Mouse (Mus musculus) adrenal gland, adult 8-10 months (tissue): ENCODE results near the gene Olfr706. TPM values are rescaled to one million over a fixed set of nuclear protein-coding genes. Genes with fewer than 3 reads are reported as not detected.
"Not testable (repeated sequence)": the region's sequence is repeated elsewhere in the genome, so short reads cannot be mapped to it uniquely, and the experiment has no call there.

ENCODE experiments used
- DNase-seq: peaks from one replicate; pipeline ENCODE4 v3.0.0; 2022
- total RNA-seq, 4 experiments: library from RNA; stranded (reverse); gene quantifications; 2 replicates each; pipeline ENCODE4 v1.2.4; 2022

The Olfr706 gene
- total RNA-seq, result not detected

GRCm38 (mm10) chr7:106888062-106888461, at the start of gene Olfr706:
Gene Olfr706, minus strand, starts transcription at chr7:106888162.
- DNase-seq, result no peak

- DNase-seq, result no peak
These were observed 44.2 kb upstream of the Olfr706 start, which contains the start of gene Olfr709-ps1 for GRCm38 (mm10) chr7:106932119-106932518. Gene Olfr709-ps1, minus strand, starts transcription at chr7:106932219.

GRCm38 (mm10) chr7:106920961-106921360, 33.0 kb upstream of the Olfr706 start:
- DNase-seq, result not testable (repeated sequence)

GRCm38 (mm10) chr7:106907676-106908075, 19.7 kb upstream of the Olfr706 start, which contains the start of gene Olfr1532-ps1:
Gene Olfr1532-ps1, plus strand, starts transcription at chr7:106908001.
- DNase-seq, result no peak

GRCm38 (mm10) chr7:106901141-106901540, 13.2 kb upstream of the Olfr706 start, which contains the start of gene Olfr707:
Gene Olfr707, minus strand, starts transcription at chr7:106901241.
- not testable (repeated sequence) for DNase-seq

GRCm38 (mm10) chr7:106876791-106877190, 11.2 kb downstream of the Olfr706 start, which contains the start of gene Olfr705:
Gene Olfr705, minus strand, starts transcription at chr7:106876891.
- DNase-seq, result no peak

GRCm38 (mm10) chr7:106862885-106863284, 25.1 kb downstream of the Olfr706 start, which contains the start of gene Olfr704:
Gene Olfr704, plus strand, starts transcription at chr7:106863185.
- DNase-seq, result no peak

- DNase-seq, result no peak
These were observed 44.9 kb downstream of the Olfr706 start, which contains the start of gene Olfr703 for GRCm38 (mm10) chr7:106843060-106843459. Gene Olfr703, plus strand, starts transcription at chr7:106843360.

- no peak for DNase-seq
These were observed 54.2 kb downstream of the Olfr706 start, which contains the start of gene Olfr702 for GRCm38 (mm10) chr7:106833793-106834192. Gene Olfr702, minus strand, starts transcription at chr7:106833893.

Other genes starting within 250 kb of the Olfr706 start
- gene Olfr693, start 207.6 kb downstream of the Olfr706 start, total RNA-seq, result not detected
- not detected for gene Olfr694, start 196.3 kb downstream of the Olfr706 start, total RNA-seq
- gene Olfr695, start 171.8 kb downstream of the Olfr706 start, total RNA-seq, result not detected
- not detected for gene Olfr697, start 145.7 kb downstream of the Olfr706 start, total RNA-seq
- gene Olfr698, start 132.8 kb downstream of the Olfr706 start, total RNA-seq, result not detected
- not detected for gene Olfr699, start 95.0 kb downstream of the Olfr706 start, total RNA-seq
- not detected for gene Olfr700, start 79.3 kb downstream of the Olfr706 start, total RNA-seq
- gene Olfr701, start 74.0 kb downstream of the Olfr706 start, total RNA-seq, result not detected
- not detected for gene Olfr702, start 54.3 kb downstream of the Olfr706 start, total RNA-seq
- not detected for gene Olfr703, start 44.8 kb downstream of the Olfr706 start, total RNA-seq
- not detected for gene Olfr704, start 25.0 kb downstream of the Olfr706 start, total RNA-seq
- gene Olfr705, start 11.3 kb downstream of the Olfr706 start, total RNA-seq, result not detected
- gene Olfr707, start 13.1 kb upstream of the Olfr706 start, total RNA-seq, result not detected
- not detected for gene Olfr1532-ps1, start 19.8 kb upstream of the Olfr706 start, total RNA-seq
- gene Olfr709-ps1, start 44.1 kb upstream of the Olfr706 start, total RNA-seq, result not detected
- gene Olfr710, start 60.1 kb upstream of the Olfr706 start, total RNA-seq, result not detected
- not detected for gene Olfr6, start 75.8 kb upstream of the Olfr706 start, total RNA-seq
- gene Olfr711, start 87.3 kb upstream of the Olfr706 start, total RNA-seq, result not detected
- not detected for gene Olfr2, start 117.9 kb upstream of the Olfr706 start, total RNA-seq
- not detected for gene Olfr713, start 143.0 kb upstream of the Olfr706 start, total RNA-seq
- gene Olfr714, start 182.8 kb upstream of the Olfr706 start, total RNA-seq, result not detected
- not detected for gene Olfr17, start 205.1 kb upstream of the Olfr706 start, total RNA-seq
- gene Olfr715b, start 222.2 kb upstream of the Olfr706 start, total RNA-seq, result not detected
- not detected for gene Olfr715, start 242.9 kb upstream of the Olfr706 start, total RNA-seq